Mouse (Mus musculus): ENCODE data around the gene Tas2r118.

The Tas2r118 gene

GRCm38 (mm10) chr6:23969960-23970359 lies at the start of gene Tas2r118:
Tas2r118 (minus strand) TSS chr6:23970060.
- 91% methylated on average over 5 of the region's 5 CpGs for WGBS

GRCm38 (mm10) chr6:24018320-24018719 lies 48.5 kb upstream of the Tas2r118 start:
- WGBS = 85% methylated on average over 5 of the region's 5 CpGs

DNA sequence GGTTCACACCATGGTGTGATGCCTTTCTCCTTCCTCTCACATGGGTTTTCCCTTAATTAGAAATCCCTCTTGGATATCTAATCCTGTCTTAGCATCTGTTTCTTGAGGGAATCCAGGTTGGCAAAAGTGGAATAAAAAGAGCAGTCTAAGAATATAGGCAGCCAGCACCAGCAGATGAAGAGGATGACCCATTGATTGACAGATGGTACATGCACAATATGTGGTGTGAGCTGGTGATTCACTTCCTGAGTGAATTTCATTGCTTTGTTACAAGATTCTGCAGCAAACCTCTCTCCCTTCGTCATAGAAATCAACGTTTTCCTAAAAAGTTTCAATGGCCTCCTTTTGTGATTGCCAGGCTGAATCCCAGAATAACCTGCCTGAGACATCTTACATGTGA lies 23.4 kb upstream of the Tas2r118 start:
- 40% methylated on average over 2 of the region's 2 CpGs for WGBS

DNA sequence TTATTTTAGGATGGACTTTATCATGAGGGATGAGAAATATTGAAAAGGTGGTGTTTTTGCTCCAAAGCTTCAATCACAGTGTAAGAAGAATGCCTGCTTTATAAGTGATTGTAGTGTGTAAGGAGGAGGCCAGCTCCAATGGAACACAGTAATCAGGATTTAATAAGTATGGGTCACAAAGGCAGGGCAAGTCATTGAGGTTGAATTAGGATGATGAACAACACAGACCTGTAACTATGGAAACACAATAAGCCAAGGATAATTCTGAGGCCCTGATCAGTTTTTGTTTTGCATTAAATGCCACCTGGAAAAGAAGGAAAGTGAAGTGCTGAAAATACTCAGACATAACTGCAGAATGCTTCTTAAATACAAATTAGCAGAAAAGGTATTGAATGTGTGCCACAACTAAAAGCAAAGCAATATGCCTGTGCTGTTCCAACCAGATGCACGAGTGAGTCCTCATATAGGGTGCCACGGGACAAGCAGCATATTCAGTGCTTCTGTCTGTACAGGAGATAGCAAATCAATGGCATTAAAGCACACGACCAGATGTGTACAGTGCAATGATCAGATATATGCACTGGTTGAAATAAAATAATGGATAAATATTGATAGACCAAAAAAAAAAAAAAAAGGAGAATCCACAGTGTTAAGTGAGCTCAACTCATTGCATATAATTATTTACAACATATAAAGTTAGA lies 21.0 kb upstream of the Tas2r118 start:
- WGBS = 52% methylated on average over 3 of the region's 3 CpGs

GRCm38 (mm10) chr6:23986293-23986692 lies 16.4 kb upstream of the Tas2r118 start:
- WGBS = 96% methylated on average over 1 of the region's 1 CpGs

DNA sequence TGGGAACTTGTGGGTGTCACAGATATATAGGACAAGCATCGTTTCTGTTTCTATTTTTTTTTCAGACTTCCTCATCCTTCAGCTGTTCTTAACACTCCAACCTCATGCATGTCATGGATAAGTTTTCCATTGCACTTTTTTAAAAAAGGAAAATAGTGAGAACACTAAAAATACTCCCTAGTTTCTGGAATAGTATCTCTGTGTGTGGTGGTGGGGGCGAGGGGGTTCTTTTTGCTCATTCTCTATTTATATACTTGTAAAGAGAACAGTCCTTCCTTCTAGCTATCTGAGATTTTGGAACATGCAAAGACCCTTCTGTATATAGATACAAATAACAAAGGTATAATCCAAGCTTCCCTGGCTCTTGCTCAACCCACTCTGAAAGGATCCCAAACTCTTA lies 2.9 kb downstream of the Tas2r118 start:
- WGBS = 39% methylated on average over 2 of the region's 2 CpGs

- 84% methylated on average over 3 of the region's 3 CpGs for WGBS
These were observed 3.9 kb downstream of the Tas2r118 start for GRCm38 (mm10) chr6:23965925-23966324.

GRCm38 (mm10) chr6:23963741-23964140 lies 6.1 kb downstream of the Tas2r118 start:
- WGBS = 52% methylated on average over 1 of the region's 1 CpGs

GRCm38 (mm10) chr6:23940776-23941175 lies 29.1 kb downstream of the Tas2r118 start:
- 63% methylated on average over 1 of the region's 1 CpGs for WGBS

GRCm38 (mm10) chr6:23938575-23939488 lies 31.0 kb downstream of the Tas2r118 start:
- 70% methylated on average over 2 of the region's 2 CpGs for WGBS

- 38% methylated on average over 4 of the region's 4 CpGs for WGBS
These were observed 33.4 kb downstream of the Tas2r118 start for GRCm38 (mm10) chr6:23936414-23936813.

DNA sequence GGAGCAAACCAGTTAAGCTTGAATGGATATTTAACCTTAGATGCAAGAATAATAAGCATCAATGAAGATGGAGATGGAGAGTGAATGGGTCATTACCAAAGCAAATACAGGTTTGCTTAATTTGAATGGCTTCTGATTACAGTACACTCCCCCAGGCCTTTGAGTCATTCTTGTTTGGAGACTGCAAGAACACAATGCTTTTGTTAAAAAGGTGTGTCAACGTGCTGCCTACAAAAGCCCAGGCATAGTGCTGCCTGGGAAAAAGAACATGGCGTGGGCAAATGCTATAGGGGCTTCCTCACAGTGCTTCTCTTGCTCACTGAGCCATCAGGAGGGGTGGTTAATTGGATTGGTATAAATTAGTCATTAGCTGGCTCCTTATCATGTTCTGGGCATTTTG lies 46.1 kb downstream of the Tas2r118 start:
- WGBS = 53% methylated on average over 2 of the region's 2 CpGs

Measured in cerebral cortex, adult 2 months (tissue).